Mouse (Mus musculus) embryonic facial prominence, embryonic 10.5 days (tissue): Measurements from ENCODE around the gene Ak7. TPM values are rescaled to one million over a fixed set of nuclear protein-coding genes. Genes with fewer than 3 reads are reported as not detected.

ENCODE experiments used
- DNase-seq: peaks from one replicate; pipeline ENCODE4 v3.0.0-alpha.2; 2017; ENCODE audit warnings: low spot score
- H3K27ac ChIP-seq: fragments of 300-500 bp; sonication (generic); replicated peaks from 2 replicates; pipeline ENCODE4 v1.5.1; 2016; ENCODE audit warnings: mild to moderate bottlenecking
- H3K27me3 ChIP-seq: fragments of 300-500 bp; sonication (generic); replicated peaks from 2 replicates; pipeline ENCODE4 v1.6.1; 2016; ENCODE audit warnings: low read depth, mild to moderate bottlenecking; ENCODE audit not compliant: poor library complexity, severe bottlenecking
- H3K36me3 ChIP-seq: fragments of 300-500 bp; sonication (generic); replicated peaks from 2 replicates; pipeline ENCODE4 v1.6.1; 2016; ENCODE audit warnings: mild to moderate bottlenecking, moderate library complexity
- H3K4me1 ChIP-seq: fragments of 300-500 bp; sonication (generic); 2 replicates; pipeline ENCODE4 v1.6.1; 2016
- H3K4me3 ChIP-seq: fragments of 300-500 bp; sonication (generic); 2 replicates; pipeline ENCODE4 v1.5.1; 2016; ENCODE audit warnings: mild to moderate bottlenecking, moderate library complexity
- H3K9me3 ChIP-seq: fragments of 300-500 bp; sonication (generic); 2 replicates; pipeline ENCODE4 v1.6.1; 2016; ENCODE audit warnings: mild to moderate bottlenecking
- WGBS: fragments of 180-500 bp; shearing (Covaris S2); methylation state at CpG from one replicate; pipeline ENCODE4 v1.1.7; 2016; 5-methylcytosine and 5-hydroxymethylcytosine counted together
- polyA plus RNA-seq: library from polyadenylated mRNA; unstranded; fragments of >200 nt; fragmentation: Nextera tagmentation; extraction: Ambion mirVana; gene quantifications from 2 replicates; pipeline ENCODE4 v1.2.1, GENCODE M21; 2016

Gene Ak7
- polyA plus RNA-seq, 1 experiment from 2014 or later, result 0.15 TPM

DNA sequence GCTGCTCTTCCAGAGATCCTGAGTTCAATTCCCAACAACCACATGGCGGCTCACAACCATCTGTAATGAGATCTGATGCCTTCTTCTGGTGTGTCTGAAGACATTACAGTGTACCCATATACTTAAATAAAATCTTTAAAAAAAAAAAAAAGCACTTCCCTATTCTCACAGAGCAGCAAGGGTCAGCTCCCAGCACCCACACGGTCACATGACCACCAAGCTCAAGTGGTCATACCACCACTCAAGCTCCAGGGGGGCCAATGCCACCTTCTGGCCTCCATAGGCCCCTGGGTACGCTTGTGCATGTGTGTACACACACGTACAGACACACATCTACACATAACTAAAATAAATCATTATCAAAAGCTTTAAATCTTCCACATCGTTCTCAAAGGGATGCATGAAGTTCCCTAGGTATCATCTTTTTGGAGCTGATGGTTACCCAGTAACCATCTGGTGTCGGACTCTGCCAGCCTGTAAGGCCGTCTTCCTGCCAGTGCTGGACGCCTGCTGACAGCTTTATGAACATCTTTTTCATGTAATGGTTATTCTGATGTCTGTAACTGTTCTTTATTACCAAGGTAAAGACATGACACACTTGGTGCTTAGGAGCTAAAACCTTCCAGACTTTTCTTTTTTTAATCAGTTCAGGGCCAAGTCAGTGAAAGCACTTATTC is 8.5 kb upstream of the Ak7 start:
- no peak overlapping the region for H3K27ac ChIP-seq
- H3K36me3 ChIP-seq, result peaks cover 76% of the 10 kb centered on the region
- H3K9me3 ChIP-seq, result 0 out of 2 replicates have a peak, but pooled peaks cover 2% of the 10 kb centered on the region
- H3K4me3 ChIP-seq, result no peak overlapping the region
- 94% methylated on average over 8 of the region's 8 CpGs for WGBS
- no peaks in the 10 kb centered on the region for H3K27me3 ChIP-seq
- no peak for DNase-seq
- no peaks in the 10 kb centered on the region for H3K4me1 ChIP-seq

DNA sequence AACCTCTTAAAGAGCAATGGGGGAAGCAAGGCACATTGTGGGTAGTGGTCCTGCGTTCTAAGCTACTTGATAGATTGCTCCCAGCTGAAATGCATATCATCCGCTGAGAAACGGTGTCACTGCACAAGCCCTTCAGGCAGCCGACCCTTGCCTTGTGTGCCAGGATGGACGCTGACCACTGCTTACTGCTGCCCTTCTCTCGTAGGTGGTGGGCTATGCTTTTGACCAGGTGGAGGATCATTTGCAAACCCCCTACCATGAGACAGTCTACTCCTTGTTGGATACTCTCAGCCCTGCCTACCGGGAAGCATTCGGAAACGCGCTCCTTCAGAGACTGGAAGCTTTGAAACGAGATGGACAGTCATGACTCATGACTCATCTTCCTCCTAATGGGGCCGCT is 5.3 kb upstream of the Ak7 start:
- Histone ChIP-seq H3K4me3 (no peak overlapping the region), H3K27me3 (no peaks in the 10 kb centered on the region), H3K9me3 (no peaks in the 10 kb centered on the region), H3K4me1 (peaks cover 5% of the 10 kb centered on the region), H3K27ac (no peak overlapping the region), H3K36me3 (peaks cover 49% of the 10 kb centered on the region)
- WGBS, result 92% methylated on average over 12 of the region's 12 CpGs
- DNase-seq, result no peak

- Histone ChIP-seq H3K4me1 (peaks cover 8% of the 10 kb centered on the region; the same call in 1 of the 2 replicates), H3K4me3 (peak overlapping the region; percentile 23; the same call in 1 of the 2 replicates), H3K36me3 (no peaks in the 10 kb centered on the region), H3K27me3 (no peaks in the 10 kb centered on the region), H3K27ac (no peak overlapping the region), H3K9me3 (no peaks in the 10 kb centered on the region)
- WGBS, result 69% methylated on average over 17 of the region's 17 CpGs
- no peak for DNase-seq
These were observed 12.8 kb downstream of the Ak7 start for GRCm38 (mm10) chr12:105718616-105719015.

DNA sequence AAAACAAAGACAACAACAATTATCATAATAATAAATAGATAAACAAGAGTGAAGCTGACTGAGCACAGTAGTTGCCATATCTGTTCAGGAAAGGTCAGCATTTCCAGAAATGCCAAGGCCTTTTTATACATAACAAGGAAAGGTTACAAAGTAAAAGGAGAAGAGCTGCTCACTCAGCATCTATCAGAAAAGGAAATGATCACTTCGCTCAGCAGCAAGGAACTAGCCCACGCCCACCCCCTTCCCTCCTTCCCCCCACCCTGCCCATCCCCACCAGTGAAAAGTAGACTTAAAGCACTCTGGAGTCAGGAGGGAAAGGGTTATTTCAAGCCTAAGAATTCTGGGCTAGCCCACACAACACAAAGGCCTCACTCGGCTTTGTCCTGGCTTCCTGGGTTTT is 14.4 kb downstream of the Ak7 start:
- no peak for DNase-seq
- WGBS, result 73% methylated on average over 3 of the region's 3 CpGs
- no peaks in the 10 kb centered on the region for H3K36me3 ChIP-seq

GRCm38 (mm10) chr12:105721452-105722132 is 15.8 kb downstream of the Ak7 start:
- H3K4me3 ChIP-seq, result no peak overlapping the region
- no peak for DNase-seq
- WGBS, result 66% methylated on average over 14 of the region's 14 CpGs
- no peaks in the 10 kb centered on the region for H3K9me3 ChIP-seq
- no peak overlapping the region for H3K27ac ChIP-seq
- H3K36me3 ChIP-seq, result no peaks in the 10 kb centered on the region
- peaks cover 8% of the 10 kb centered on the region; the same call in 1 of the 2 replicates for H3K4me1 ChIP-seq
- no peaks in the 10 kb centered on the region for H3K27me3 ChIP-seq

More for the DNA sequence above, 14.4 kb downstream of the Ak7 start:
- Histone ChIP-seq H3K4me3 (no peak overlapping the region), H3K4me1 (peaks cover 8% of the 10 kb centered on the region; the same call in 1 of the 2 replicates), H3K27ac (no peak overlapping the region), H3K27me3 (no peaks in the 10 kb centered on the region), H3K9me3 (no peaks in the 10 kb centered on the region)

GRCm38 (mm10) chr12:105722657-105723056 is 16.9 kb downstream of the Ak7 start:
- DNase-seq, result no peak
- H3K4me1 ChIP-seq, result peaks cover 8% of the 10 kb centered on the region; the same call in 1 of the 2 replicates
- no peak overlapping the region for H3K27ac ChIP-seq
- WGBS, result 8% methylated on average over 5 of the region's 5 CpGs
- no peaks in the 10 kb centered on the region for H3K36me3 ChIP-seq
- no peaks in the 10 kb centered on the region for H3K9me3 ChIP-seq
- H3K4me3 ChIP-seq, result no peak overlapping the region
- no peaks in the 10 kb centered on the region for H3K27me3 ChIP-seq

DNA sequence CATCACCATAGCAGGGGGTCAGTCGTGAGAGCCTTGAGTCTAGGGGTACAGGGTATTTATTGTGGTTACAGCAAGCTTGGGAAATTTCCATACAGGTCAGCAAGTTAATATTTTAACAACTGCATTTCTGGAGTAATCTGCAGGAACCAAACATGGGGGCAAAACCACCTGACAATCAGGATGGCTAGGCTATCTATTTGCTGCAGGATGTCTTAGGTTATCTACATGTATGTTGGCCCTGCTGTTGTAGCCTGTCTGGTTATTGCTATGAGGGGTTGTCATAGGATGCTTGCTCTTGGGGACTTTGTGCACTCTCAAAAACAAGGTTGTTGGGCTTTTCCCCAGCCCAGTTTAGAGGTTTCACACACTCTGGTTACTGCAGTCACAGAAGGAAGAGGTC is 18.8 kb downstream of the Ak7 start:
- 64% methylated on average over 1 of the region's 1 CpGs for WGBS
- H3K4me3 ChIP-seq, result no peak overlapping the region
- DNase-seq, result no peak

DNA sequence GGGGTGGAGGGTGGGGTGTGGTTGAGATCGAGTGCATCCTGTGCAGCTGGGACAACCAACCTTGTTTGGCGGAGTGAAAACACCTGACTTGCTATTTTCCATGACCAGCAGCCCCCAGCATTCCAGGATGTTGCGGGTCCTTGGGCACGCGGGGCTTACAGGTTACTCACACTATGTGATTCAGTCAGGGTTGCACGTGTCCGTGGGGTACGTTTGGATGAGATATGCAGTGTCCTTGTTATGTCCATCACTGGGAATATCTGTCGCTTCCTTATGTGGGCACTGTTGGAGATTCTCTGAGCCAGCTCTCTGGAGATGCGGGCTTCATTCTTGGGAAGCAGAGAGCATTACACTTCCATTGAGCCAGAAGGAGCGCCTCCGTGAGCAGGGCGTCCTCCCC is 20.0 kb downstream of the Ak7 start:
- no peak overlapping the region for H3K4me3 ChIP-seq
- no peaks in the 10 kb centered on the region for H3K9me3 ChIP-seq
- no peak for DNase-seq
- no peaks in the 10 kb centered on the region for H3K36me3 ChIP-seq
- WGBS, result 77% methylated on average over 13 of the region's 13 CpGs
- H3K27ac ChIP-seq, result no peak overlapping the region
- H3K4me1 ChIP-seq, result peaks cover 8% of the 10 kb centered on the region; the same call in 1 of the 2 replicates
- no peaks in the 10 kb centered on the region for H3K27me3 ChIP-seq

More for the DNA sequence above, 18.8 kb downstream of the Ak7 start:
- Histone ChIP-seq H3K27me3 (no peaks in the 10 kb centered on the region), H3K36me3 (no peaks in the 10 kb centered on the region), H3K4me1 (peaks cover 8% of the 10 kb centered on the region; the same call in 1 of the 2 replicates), H3K27ac (no peak overlapping the region), H3K9me3 (no peaks in the 10 kb centered on the region)

- no peak for DNase-seq
- Histone ChIP-seq H3K27ac (no peak overlapping the region), H3K9me3 (no peaks in the 10 kb centered on the region), H3K36me3 (no peaks in the 10 kb centered on the region), H3K4me3 (no peak overlapping the region), H3K4me1 (no peaks in the 10 kb centered on the region), H3K27me3 (no peaks in the 10 kb centered on the region)
- WGBS, result 86% methylated on average over 3 of the region's 3 CpGs
These were observed 21.5 kb downstream of the Ak7 start for GRCm38 (mm10) chr12:105727268-105727667.

DNA sequence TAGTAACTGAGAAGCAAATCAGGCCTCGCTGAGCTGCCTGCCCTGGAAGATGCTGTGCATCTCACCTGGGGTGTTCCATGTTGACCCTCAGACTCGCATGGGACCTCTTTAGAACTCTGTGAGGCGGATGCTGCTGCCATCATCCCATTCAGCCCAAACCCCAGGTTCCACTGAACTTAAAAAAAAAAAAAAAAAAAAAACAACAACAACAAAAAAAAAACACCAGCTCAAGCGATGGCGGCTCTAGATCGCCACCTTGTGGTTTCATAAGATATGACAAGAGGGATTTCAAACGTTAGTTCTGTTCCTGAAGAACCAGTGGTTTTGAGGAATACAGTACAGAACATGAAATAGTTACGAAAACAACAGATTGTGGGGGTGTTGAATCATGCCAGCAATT is 22.2 kb downstream of the Ak7 start:
- Histone ChIP-seq H3K9me3 (no peaks in the 10 kb centered on the region), H3K4me1 (no peaks in the 10 kb centered on the region), H3K36me3 (no peaks in the 10 kb centered on the region), H3K4me3 (no peak overlapping the region), H3K27ac (no peak overlapping the region), H3K27me3 (no peaks in the 10 kb centered on the region)
- DNase-seq, result no peak
- WGBS, result 32% methylated on average over 8 of the region's 8 CpGs

DNA sequence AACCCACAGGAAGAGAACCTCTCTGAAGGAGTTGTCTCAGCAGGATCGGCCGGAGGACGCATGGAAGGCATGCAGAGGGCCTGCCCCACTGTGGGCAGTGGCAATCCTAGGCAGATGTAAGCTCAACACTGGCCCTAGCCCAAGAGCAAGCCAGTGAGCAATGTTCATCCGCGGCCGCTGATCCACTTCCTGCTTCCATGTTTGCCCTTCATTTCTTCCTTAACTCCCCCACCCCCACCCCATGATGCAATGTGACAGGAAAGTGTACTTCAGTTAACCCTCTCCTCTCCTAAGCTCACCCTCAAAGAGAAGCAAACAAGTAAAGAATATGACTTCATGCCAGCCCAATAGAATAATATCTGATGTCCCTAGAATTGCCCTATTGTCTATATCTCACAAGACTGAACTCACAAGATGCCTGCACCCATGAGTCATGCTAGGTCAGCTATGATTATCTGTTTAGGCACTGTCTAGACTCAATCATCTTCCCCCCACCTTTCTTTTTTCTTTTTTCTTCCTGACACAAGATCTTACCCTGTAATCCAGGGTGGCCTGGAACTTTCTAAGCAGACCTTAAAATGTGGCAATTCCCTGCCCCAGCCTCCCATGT is 25.2 kb downstream of the Ak7 start:
- H3K4me1 ChIP-seq, result peaks cover 5% of the 10 kb centered on the region; the same call in 1 of the 2 replicates
- WGBS, result 78% methylated on average over 6 of the region's 6 CpGs
- H3K4me3 ChIP-seq, result no peak overlapping the region
- H3K9me3 ChIP-seq, result no peaks in the 10 kb centered on the region
- H3K27me3 ChIP-seq, result no peaks in the 10 kb centered on the region
- DNase-seq, result no peak
- no peak overlapping the region for H3K27ac ChIP-seq
- no peaks in the 10 kb centered on the region for H3K36me3 ChIP-seq

DNA sequence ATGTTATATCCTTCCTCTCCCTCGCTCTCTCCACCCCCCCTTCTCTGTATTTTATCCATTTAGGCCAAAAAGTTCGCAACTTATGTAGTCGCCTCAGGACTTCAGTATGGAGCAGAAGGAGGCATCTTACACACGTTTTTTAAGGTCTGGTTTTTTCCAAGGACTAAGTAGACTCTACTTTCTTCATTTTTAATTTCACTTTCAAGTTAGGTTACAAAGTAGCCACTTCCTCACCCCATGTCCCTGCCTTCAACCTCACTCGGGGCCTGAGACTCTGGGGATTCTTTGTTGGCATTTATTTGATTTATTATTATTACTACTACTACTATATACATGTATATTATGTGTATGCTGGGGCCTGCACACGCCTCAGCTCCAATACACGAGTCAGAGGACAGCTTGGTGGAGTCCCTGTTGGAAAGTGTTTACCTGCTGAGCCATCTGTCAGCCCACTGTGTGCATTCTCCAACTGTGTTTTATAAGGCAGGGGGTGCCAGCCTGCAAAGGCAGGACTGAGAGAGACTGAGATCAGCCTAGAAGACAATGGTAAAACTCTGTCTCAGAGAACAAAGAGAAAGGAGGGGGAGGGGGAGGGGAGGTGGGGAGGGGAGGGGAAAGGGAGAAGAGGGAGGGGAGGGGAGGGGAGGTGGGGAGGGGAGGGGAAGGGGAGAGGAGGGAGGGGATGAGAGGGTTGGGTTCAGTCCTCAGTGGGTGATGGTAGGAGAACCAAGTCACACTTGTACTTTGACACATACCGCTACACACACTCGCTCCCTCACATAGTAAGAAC is 27.8 kb downstream of the Ak7 start:
- WGBS, result 80% methylated on average over 9 of the region's 9 CpGs
- H3K9me3 ChIP-seq, result no peaks in the 10 kb centered on the region
- no peak for DNase-seq
- no peaks in the 10 kb centered on the region for H3K27me3 ChIP-seq
- no peak overlapping the region for H3K27ac ChIP-seq
- no peaks in the 10 kb centered on the region for H3K36me3 ChIP-seq
- peaks cover 5% of the 10 kb centered on the region; the same call in 1 of the 2 replicates for H3K4me1 ChIP-seq
- no peak overlapping the region for H3K4me3 ChIP-seq
